Mouse (Mus musculus) testis, adult 2 months (tissue): ENCODE measurements around the gene Ropn1. TPM values are rescaled to one million over a fixed set of nuclear protein-coding genes. Genes with fewer than 3 reads are reported as not detected.

Source experiments
- H3K27ac ChIP-seq: fragments of 200-500 bp; 2 replicates; pipeline ENCODE4 v1.5.1; 2012; ENCODE audit warnings: low read depth, low read length; ENCODE audit not compliant: control insufficient read depth, insufficient read depth
- H3K27me3 ChIP-seq: fragments of 200-500 bp; 2 replicates; pipeline ENCODE4 v1.6.1; 2012; ENCODE audit warnings: mild to moderate bottlenecking, low read length, moderate library complexity; ENCODE audit not compliant: control insufficient read depth, insufficient read depth
- H3K36me3 ChIP-seq: fragments of 200-500 bp; 2 replicates; pipeline ENCODE4 v1.6.1; 2012; ENCODE audit warnings: mild to moderate bottlenecking, low read length; ENCODE audit not compliant: control insufficient read depth, insufficient read depth
- H3K4me1 ChIP-seq: fragments of 200-500 bp; 2 replicates; pipeline ENCODE4 v1.6.1; 2012; ENCODE audit warnings: low read length; ENCODE audit not compliant: control insufficient read depth, insufficient read depth
- H3K4me3 ChIP-seq: fragments of 200-500 bp; 2 replicates; pipeline ENCODE4 v1.5.1; 2012; ENCODE audit warnings: low read depth, mild to moderate bottlenecking, low read length, moderate library complexity, mixed read lengths; ENCODE audit not compliant: control insufficient read depth
- CTCF ChIP-seq: fragments of 200-500 bp; IDR thresholded peaks from 2 replicates; pipeline ENCODE4 v1.5.1; 2012; ENCODE audit warnings: low read depth, mild to moderate bottlenecking, inconsistent platforms, low read length, moderate library complexity; ENCODE audit not compliant: control insufficient read depth, insufficient read depth, insufficient replicate concordance
- POLR2A ChIP-seq: fragments of 200-500 bp; IDR thresholded peaks from 2 replicates; pipeline ENCODE4 v1.6.1; 2012; ENCODE audit warnings: low read depth, mild to moderate bottlenecking, inconsistent platforms, low read length, moderate library complexity; ENCODE audit not compliant: control insufficient read depth
- polyA plus RNA-seq: library from polyadenylated mRNA; depleted of rRNA; stranded (reverse); fragments of >200 nt; gene quantifications from 2 replicates; pipeline ENCODE4 v1.2.3, GENCODE M21; 2012; rRNA removed

Gene Ropn1
- polyA plus RNA-seq, 1 experiment, result 973 TPM

GRCm38 (mm10) chr16:34725156-34725555 lies 75.4 kb downstream of the Ropn1 start:
- Histone ChIP-seq H3K36me3 (peaks cover 2% of the 10 kb centered on the region; the same call in 1 of the 2 replicates), H3K27me3 (no peaks in the 10 kb centered on the region), H3K4me1 (no peaks in the 10 kb centered on the region), H3K27ac (no peak overlapping the region), H3K4me3 (no peak overlapping the region)
- no peak for TF ChIP-seq POLR2A
- no peak for TF ChIP-seq CTCF

Other genes starting within 250 kb of the Ropn1 start
- 4.2 and 5.7 TPM in 2 replicates for gene Kalrn, start 76.4 kb upstream of the Ropn1 start, polyA plus RNA-seq
- gene Ccdc14, start 40.7 kb downstream of the Ropn1 start, polyA plus RNA-seq, result 7.8 and 8.7 TPM in 2 replicates
- 25.3 and 44.4 TPM in 2 replicates for gene Mylk, start 95.3 kb downstream of the Ropn1 start, polyA plus RNA-seq